Mouse (Mus musculus): Measurements from ENCODE around the gene Pard3. TPM values are rescaled to one million over a fixed set of nuclear protein-coding genes. Genes with fewer than 3 reads are reported as not detected.

The Pard3 gene
- polyA plus RNA-seq, 1 experiment from 2014 or later: 7.0 TPM

GRCm38 (mm10) chr8:127609316-127609715 lies 545.6 kb downstream of the Pard3 start:
- Histone ChIP-seq H3K9me3 (replicated peaks; ENCODE audit: control insufficient read depth, low read length) (no peaks in the 10 kb centered on the region), H3K27me3 (ENCODE audit: control insufficient read depth, insufficient read depth, low read depth, low read length) (no peaks in the 10 kb centered on the region), H3K36me3 (ENCODE audit: control insufficient read depth, insufficient read depth) (no peaks in the 10 kb centered on the region), H3K27ac (ENCODE audit: low read length) (no peak overlapping the region), H3K4me3 (ENCODE audit: low read depth, low read length) (no peak overlapping the region), H3K4me2 (ENCODE audit: low read depth, low read length) (no peak overlapping the region), H3K9ac (ENCODE audit: low read depth, low read length) (no peak overlapping the region), H3K4me1 (ENCODE audit: control insufficient read depth, low read depth, low read length) (no peaks in the 10 kb centered on the region)
- 65% methylated on average over 10 of the region's 10 CpGs for WGBS (ENCODE audit: insufficient replicate concordance)
- no peak for ATAC-seq (ENCODE audit: low read depth)

GRCm38 (mm10) chr8:127614206-127614605 lies 550.5 kb downstream of the Pard3 start:
- WGBS (ENCODE audit: insufficient replicate concordance): 71% methylated on average over 4 of the region's 4 CpGs

DNA sequence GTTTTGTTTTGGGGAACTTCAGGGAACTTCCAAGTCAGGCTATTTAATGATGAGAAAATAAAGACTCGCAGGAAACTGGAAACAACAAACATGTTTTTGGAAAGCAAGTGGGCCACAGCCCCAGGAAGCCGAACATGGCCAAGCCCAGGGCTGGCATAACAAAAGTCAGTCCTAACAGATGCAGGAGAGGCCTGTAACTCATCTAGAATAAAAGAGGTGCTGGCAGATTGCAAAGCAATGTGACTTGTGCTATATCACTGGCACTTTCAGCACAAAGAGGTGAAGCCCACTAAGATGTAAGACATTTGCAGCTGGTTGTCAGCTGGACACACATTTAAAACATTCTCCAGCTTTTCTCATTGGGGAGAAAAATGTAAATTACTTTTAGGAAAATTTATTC lies 553.0 kb downstream of the Pard3 start:
- Histone ChIP-seq H3K9me3 (replicated peaks; ENCODE audit: control insufficient read depth, low read length) (no peaks in the 10 kb centered on the region), H3K27ac (ENCODE audit: low read length) (no peak overlapping the region), H3K9ac (ENCODE audit: low read depth, low read length) (no peak overlapping the region), H3K36me3 (ENCODE audit: control insufficient read depth, insufficient read depth) (no peaks in the 10 kb centered on the region), H3K4me3 (ENCODE audit: low read depth, low read length) (no peak overlapping the region), H3K4me1 (ENCODE audit: control insufficient read depth, low read depth, low read length) (no peaks in the 10 kb centered on the region), H3K4me2 (ENCODE audit: low read depth, low read length) (no peak overlapping the region), H3K27me3 (ENCODE audit: control insufficient read depth, insufficient read depth, low read depth, low read length) (no peaks in the 10 kb centered on the region)
- ATAC-seq (ENCODE audit: low read depth): no peak
- WGBS (ENCODE audit: insufficient replicate concordance): 53% methylated on average over 2 of the region's 2 CpGs

More at GRCm38 (mm10) chr8:127614206-127614605, 550.5 kb downstream of the Pard3 start:
- Histone ChIP-seq H3K4me3 (ENCODE audit: low read depth, low read length) (no peak overlapping the region), H3K4me1 (ENCODE audit: control insufficient read depth, low read depth, low read length) (no peaks in the 10 kb centered on the region), H3K9ac (ENCODE audit: low read depth, low read length) (no peak overlapping the region), H3K36me3 (ENCODE audit: control insufficient read depth, insufficient read depth) (no peaks in the 10 kb centered on the region), H3K27me3 (ENCODE audit: control insufficient read depth, insufficient read depth, low read depth, low read length) (no peaks in the 10 kb centered on the region), H3K27ac (ENCODE audit: low read length) (no peak overlapping the region), H3K9me3 (replicated peaks; ENCODE audit: control insufficient read depth, low read length) (no peaks in the 10 kb centered on the region), H3K4me2 (ENCODE audit: low read depth, low read length) (no peak overlapping the region)
- ATAC-seq (ENCODE audit: low read depth): no peak

DNA sequence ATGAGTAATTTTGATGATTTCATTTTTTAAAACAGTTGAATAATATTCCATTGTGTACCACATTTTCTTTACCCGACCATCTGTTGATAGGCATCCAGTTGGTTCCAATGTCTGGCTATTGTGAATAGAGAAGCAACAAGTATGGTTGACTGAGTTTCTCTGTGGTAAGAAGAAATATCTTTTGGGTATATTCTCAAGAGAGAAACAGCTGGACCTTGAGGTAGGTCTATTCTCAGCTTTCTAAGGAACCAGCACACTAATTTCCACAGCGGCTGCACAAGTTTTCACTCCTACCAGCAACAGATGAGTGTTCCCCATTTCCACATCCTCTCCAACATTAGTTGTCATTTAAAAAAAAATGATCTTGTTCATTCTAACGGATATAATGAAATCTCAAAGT lies 558.4 kb downstream of the Pard3 start:
- WGBS (ENCODE audit: insufficient replicate concordance): 55% methylated on average over 3 of the region's 3 CpGs
- Histone ChIP-seq H3K36me3 (ENCODE audit: control insufficient read depth, insufficient read depth) (no peaks in the 10 kb centered on the region), H3K4me1 (ENCODE audit: control insufficient read depth, low read depth, low read length) (no peaks in the 10 kb centered on the region), H3K9me3 (replicated peaks; ENCODE audit: control insufficient read depth, low read length) (no peaks in the 10 kb centered on the region), H3K4me3 (ENCODE audit: low read depth, low read length) (no peak overlapping the region), H3K9ac (ENCODE audit: low read depth, low read length) (no peak overlapping the region), H3K27me3 (ENCODE audit: control insufficient read depth, insufficient read depth, low read depth, low read length) (no peaks in the 10 kb centered on the region), H3K4me2 (ENCODE audit: low read depth, low read length) (no peak overlapping the region), H3K27ac (ENCODE audit: low read length) (no peak overlapping the region)
- no peak for ATAC-seq (ENCODE audit: low read depth)

- WGBS (ENCODE audit: insufficient replicate concordance): 72% methylated on average over 9 of the region's 9 CpGs
- no peak overlapping the region for H3K4me2 ChIP-seq (ENCODE audit: low read depth, low read length)
- H3K27me3 ChIP-seq (ENCODE audit: control insufficient read depth, insufficient read depth, low read depth, low read length): no peaks in the 10 kb centered on the region
- H3K27ac ChIP-seq (ENCODE audit: low read length): no peak overlapping the region
- no peak for ATAC-seq (ENCODE audit: low read depth)
- no peaks in the 10 kb centered on the region for H3K36me3 ChIP-seq (ENCODE audit: control insufficient read depth, insufficient read depth)
- no peaks in the 10 kb centered on the region for H3K4me1 ChIP-seq (ENCODE audit: control insufficient read depth, low read depth, low read length)
- H3K9me3 ChIP-seq (replicated peaks; ENCODE audit: control insufficient read depth, low read length): no peaks in the 10 kb centered on the region
- no peak overlapping the region for H3K9ac ChIP-seq (ENCODE audit: low read depth, low read length)
- H3K4me3 ChIP-seq (ENCODE audit: low read depth, low read length): no peak overlapping the region
Measured at GRCm38 (mm10) chr8:127638232-127639087, 574.8 kb downstream of the Pard3 start.

DNA sequence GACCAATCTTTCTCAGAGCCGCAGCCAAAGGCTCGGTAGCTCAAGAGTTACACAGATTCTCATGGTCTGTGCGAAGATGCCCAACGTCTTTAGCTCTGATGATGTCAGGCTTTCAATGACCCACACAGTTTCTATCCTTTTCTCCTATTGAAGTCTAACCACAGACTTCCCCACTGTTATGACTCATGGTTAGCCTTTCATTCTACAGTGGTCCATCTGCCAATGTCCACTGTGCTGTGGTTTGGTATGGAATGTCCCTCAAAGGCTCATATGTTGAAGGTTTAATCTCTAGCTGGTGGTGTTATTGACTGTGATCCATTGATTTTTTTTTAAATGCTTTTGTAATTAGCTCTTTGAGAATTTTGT lies 575.4 kb downstream of the Pard3 start:
- Histone ChIP-seq H3K27ac (ENCODE audit: low read length) (no peak overlapping the region), H3K27me3 (ENCODE audit: control insufficient read depth, insufficient read depth, low read depth, low read length) (no peaks in the 10 kb centered on the region), H3K9ac (ENCODE audit: low read depth, low read length) (no peak overlapping the region), H3K4me1 (ENCODE audit: control insufficient read depth, low read depth, low read length) (no peaks in the 10 kb centered on the region), H3K36me3 (ENCODE audit: control insufficient read depth, insufficient read depth) (no peaks in the 10 kb centered on the region), H3K9me3 (replicated peaks; ENCODE audit: control insufficient read depth, low read length) (no peaks in the 10 kb centered on the region), H3K4me3 (ENCODE audit: low read depth, low read length) (no peak overlapping the region), H3K4me2 (ENCODE audit: low read depth, low read length) (no peak overlapping the region)
- ATAC-seq (ENCODE audit: low read depth): no peak
- WGBS (ENCODE audit: insufficient replicate concordance): 57% methylated on average over 4 of the region's 4 CpGs

DNA sequence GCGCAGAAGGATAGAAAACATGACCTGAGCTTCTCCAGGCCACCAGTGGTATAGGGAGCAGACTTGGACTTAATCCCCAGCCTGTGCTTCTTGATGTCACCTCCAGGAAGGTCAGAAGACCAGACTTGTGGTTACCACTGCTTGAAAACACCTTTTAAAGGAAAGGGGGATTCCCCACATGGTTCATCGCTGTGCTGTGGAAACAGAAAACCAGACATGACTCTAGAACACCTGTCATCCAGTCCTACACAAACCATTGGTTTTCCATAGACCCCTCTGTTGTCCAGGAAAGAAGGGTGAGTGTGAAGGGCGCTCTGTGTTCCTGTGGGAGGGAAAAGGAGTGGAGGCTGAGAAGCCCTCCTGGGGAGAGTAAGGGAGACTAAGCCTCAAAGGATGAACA lies 591.9 kb downstream of the Pard3 start:
- H3K27ac ChIP-seq (ENCODE audit: low read length): no peak overlapping the region
- H3K4me1 ChIP-seq (ENCODE audit: control insufficient read depth, low read depth, low read length): no peaks in the 10 kb centered on the region
- WGBS (ENCODE audit: insufficient replicate concordance): 69% methylated on average over 3 of the region's 3 CpGs
- no peaks in the 10 kb centered on the region for H3K9me3 ChIP-seq (replicated peaks; ENCODE audit: control insufficient read depth, low read length)
- H3K9ac ChIP-seq (ENCODE audit: low read depth, low read length): no peak overlapping the region
- H3K4me3 ChIP-seq (ENCODE audit: low read depth, low read length): no peak overlapping the region
- no peak overlapping the region for H3K4me2 ChIP-seq (ENCODE audit: low read depth, low read length)
- no peaks in the 10 kb centered on the region for H3K36me3 ChIP-seq (ENCODE audit: control insufficient read depth, insufficient read depth)
- no peak for ATAC-seq (ENCODE audit: low read depth)
- no peaks in the 10 kb centered on the region for H3K27me3 ChIP-seq (ENCODE audit: control insufficient read depth, insufficient read depth, low read depth, low read length)

Other genes starting within 250 kb of the Pard3 start
- 85.0 and 96.8 TPM in 2 replicates for gene Tomm20, start 118.0 kb upstream of the Pard3 start, polyA plus RNA-seq (2015; fragmentation: Nextera tagmentation; extraction: Ambion mirVana)
- gene Rbm34, start 92.8 kb upstream of the Pard3 start, polyA plus RNA-seq (2015; fragmentation: Nextera tagmentation; extraction: Ambion mirVana): 6.9 and 8.7 TPM in 2 replicates

All from liver, embryonic 16.5 days (tissue).